Mouse (Mus musculus): ENCODE results near the gene Ddost. TPM values are rescaled to one million over a fixed set of nuclear protein-coding genes. Genes with fewer than 3 reads are reported as not detected.
"Not testable (repeated sequence)": the region's sequence is repeated elsewhere in the genome, so short reads cannot be mapped to it uniquely, and the experiment has no call there.

Gene Ddost
- total RNA-seq, 2 experiments from 2014 or later = 95.5 to 96.8 TPM

GRCm38 (mm10) chr4:138311595-138311994, 7.1 kb downstream of the Ddost start:
- DNase-seq = no peak

GRCm38 (mm10) chr4:138312105-138312504, 7.6 kb downstream of the Ddost start:
- DNase-seq = no peak

- no peak for DNase-seq
Measured at GRCm38 (mm10) chr4:138313021-138313420, 8.5 kb downstream of the Ddost start.

- DNase-seq = no peak
Measured at GRCm38 (mm10) chr4:138313795-138314194, 9.3 kb downstream of the Ddost start.

GRCm38 (mm10) chr4:138315781-138316180, 11.3 kb downstream of the Ddost start:
- no peak for DNase-seq

GRCm38 (mm10) chr4:138316369-138316768, 11.8 kb downstream of the Ddost start:
- no peak for DNase-seq

- DNase-seq = peak in 1 of 2 experiments; percentile 50
Measured at GRCm38 (mm10) chr4:138318509-138319266, 14.2 kb downstream of the Ddost start.

- DNase-seq = peak; percentile 73 to 82
Measured at GRCm38 (mm10) chr4:138319508-138319907, 15.0 kb downstream of the Ddost start.

- no peak for DNase-seq
Measured at GRCm38 (mm10) chr4:138320711-138321110, 16.2 kb downstream of the Ddost start.

- no peak for DNase-seq
Measured at GRCm38 (mm10) chr4:138321488-138321887, 17.0 kb downstream of the Ddost start.

GRCm38 (mm10) chr4:138322692-138323091, 18.2 kb downstream of the Ddost start:
- no peak for DNase-seq

GRCm38 (mm10) chr4:138323753-138324152, 19.2 kb downstream of the Ddost start:
- no peak for DNase-seq

- DNase-seq = no peak
Measured at GRCm38 (mm10) chr4:138324451-138324850, 19.9 kb downstream of the Ddost start.

GRCm38 (mm10) chr4:138325466-138326076, 21.0 kb downstream of the Ddost start:
- peak; percentile 91 to 94 for DNase-seq

- peak; percentile 92 for DNase-seq
Measured at GRCm38 (mm10) chr4:138326077-138326695, 21.7 kb downstream of the Ddost start, which contains the start of gene Pink1. Pink1 (minus strand) TSS chr4:138326307.

- not testable (repeated sequence) for DNase-seq
Measured at GRCm38 (mm10) chr4:138327155-138327554, 22.6 kb downstream of the Ddost start.

- no peak for DNase-seq
Measured at GRCm38 (mm10) chr4:138327891-138328470, 23.5 kb downstream of the Ddost start.

GRCm38 (mm10) chr4:138330264-138330671, 25.7 kb downstream of the Ddost start:
- no peak for DNase-seq

- no peak for DNase-seq
Measured at GRCm38 (mm10) chr4:138331647-138332046, 27.1 kb downstream of the Ddost start.

GRCm38 (mm10) chr4:138333135-138333534, 28.6 kb downstream of the Ddost start:
- no peak for DNase-seq

- DNase-seq = no peak
Measured at GRCm38 (mm10) chr4:138335036-138335435, 30.5 kb downstream of the Ddost start.

GRCm38 (mm10) chr4:138335648-138336047, 31.1 kb downstream of the Ddost start:
- DNase-seq = no peak

- no peak for DNase-seq
Measured at GRCm38 (mm10) chr4:138336876-138337275, 32.3 kb downstream of the Ddost start.
